Mouse (Mus musculus): Measurements from ENCODE around the gene Prr13. TPM values are rescaled to one million over a fixed set of nuclear protein-coding genes. Genes with fewer than 3 reads are reported as not detected.

The Prr13 gene
- polyA plus RNA-seq, 1 experiment, result 18.5 TPM

DNA sequence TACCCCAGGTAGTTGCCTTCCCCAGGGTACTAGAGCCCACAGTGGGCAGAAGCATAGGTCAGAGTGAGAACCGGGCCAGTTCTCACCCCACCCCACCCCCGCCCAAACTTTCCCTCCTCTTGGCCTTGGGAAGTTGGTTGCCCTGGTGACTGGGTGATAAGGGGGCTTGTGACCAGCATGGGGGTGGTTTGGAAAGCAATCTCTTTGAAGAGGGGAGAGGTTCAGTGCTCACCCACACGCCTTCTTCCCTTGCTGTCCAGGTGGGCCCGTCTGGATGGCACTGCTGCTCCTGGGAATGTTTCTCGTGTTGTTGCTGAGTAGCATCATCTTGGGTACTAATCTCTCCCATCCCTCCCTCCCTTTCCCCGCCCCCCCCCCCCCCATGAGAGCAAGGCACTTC is 12.4 kb upstream of the Prr13 start:
- H3K27ac ChIP-seq (ENCODE audit: control insufficient read depth, insufficient read depth, low read depth, low read length), result peak overlapping the region; percentile 80
- TF ChIP-seq POLR2A (IDR thresholded peaks at IDR 0.05; ENCODE audit: control insufficient read depth, low read depth, low read length) (peak; percentile 52), CTCF (IDR thresholded peaks at IDR 0.05; ENCODE audit: control insufficient read depth, insufficient read depth, insufficient replicate concordance, low read depth, low read length) (no peak)
- H3K27me3 ChIP-seq (ENCODE audit: control insufficient read depth, insufficient read depth, low read length), result no peaks in the 10 kb centered on the region
- peak overlapping the region; percentile 71 for H3K4me3 ChIP-seq (ENCODE audit: control insufficient read depth, low read depth, low read length)
- H3K36me3 ChIP-seq (ENCODE audit: control insufficient read depth, insufficient read depth, low read length), result no peaks in the 10 kb centered on the region
- H3K4me1 ChIP-seq (ENCODE audit: control insufficient read depth, insufficient read depth, low read length), result peaks cover 5% of the 10 kb centered on the region

DNA sequence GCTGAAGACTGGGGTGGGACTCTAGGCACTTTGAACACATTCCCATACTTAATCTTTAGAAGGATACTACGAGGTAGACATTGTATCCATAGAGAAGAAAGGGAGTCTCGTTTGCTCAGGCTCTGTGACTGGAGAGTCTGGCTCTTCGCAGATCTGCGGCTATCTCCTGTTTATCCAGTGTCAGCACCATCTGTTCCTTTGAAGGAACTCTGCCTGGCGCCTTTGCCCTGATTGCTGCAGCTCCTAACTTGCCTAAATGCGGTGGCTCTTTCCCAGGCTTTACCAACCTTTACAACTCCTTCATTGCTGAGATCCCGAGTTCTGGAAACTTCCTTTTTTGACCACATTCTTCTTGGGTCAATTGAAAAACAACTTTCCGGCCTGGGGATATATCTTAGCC is 9.5 kb upstream of the Prr13 start:
- Histone ChIP-seq H3K4me3 (ENCODE audit: control insufficient read depth, low read depth, low read length) (no peak overlapping the region), H3K4me1 (ENCODE audit: control insufficient read depth, insufficient read depth, low read length) (peaks cover 8% of the 10 kb centered on the region), H3K27me3 (ENCODE audit: control insufficient read depth, insufficient read depth, low read length) (no peaks in the 10 kb centered on the region), H3K36me3 (ENCODE audit: control insufficient read depth, insufficient read depth, low read length) (no peaks in the 10 kb centered on the region), H3K27ac (ENCODE audit: control insufficient read depth, insufficient read depth, low read depth, low read length) (peak overlapping the region; percentile 33; the same call in 1 of the 2 replicates)
- TF ChIP-seq CTCF (IDR thresholded peaks at IDR 0.05; ENCODE audit: control insufficient read depth, insufficient read depth, insufficient replicate concordance, low read depth, low read length) (no peak), POLR2A (IDR thresholded peaks at IDR 0.05; ENCODE audit: control insufficient read depth, low read depth, low read length) (no peak)

DNA sequence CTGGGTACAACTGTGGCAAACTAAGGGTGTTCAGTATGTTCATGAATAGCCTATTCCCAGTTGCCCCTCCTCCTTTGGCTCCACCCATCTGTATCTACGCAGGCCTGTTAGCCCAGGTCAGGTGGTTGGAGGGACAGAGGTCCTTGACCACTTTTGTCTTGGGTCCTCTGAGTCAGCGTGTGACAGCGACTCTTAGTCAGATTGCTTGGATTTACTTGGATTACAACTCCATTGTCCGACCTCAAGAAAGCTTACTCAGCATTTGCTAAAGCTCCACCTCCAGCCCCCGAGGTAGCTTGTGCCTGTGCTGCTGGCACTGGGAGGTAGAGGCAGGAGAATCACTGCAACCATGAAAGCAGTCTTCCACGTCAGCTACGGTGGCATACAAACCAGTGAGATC is 7.9 kb upstream of the Prr13 start:
- Histone ChIP-seq H3K27ac (ENCODE audit: control insufficient read depth, insufficient read depth, low read depth, low read length) (no peak overlapping the region), H3K27me3 (ENCODE audit: control insufficient read depth, insufficient read depth, low read length) (no peaks in the 10 kb centered on the region), H3K36me3 (ENCODE audit: control insufficient read depth, insufficient read depth, low read length) (no peaks in the 10 kb centered on the region), H3K4me3 (ENCODE audit: control insufficient read depth, low read depth, low read length) (no peak overlapping the region), H3K4me1 (ENCODE audit: control insufficient read depth, insufficient read depth, low read length) (peaks cover 11% of the 10 kb centered on the region)
- no peak for TF ChIP-seq POLR2A (IDR thresholded peaks at IDR 0.05; ENCODE audit: control insufficient read depth, low read depth, low read length)
- no peak for TF ChIP-seq CTCF (IDR thresholded peaks at IDR 0.05; ENCODE audit: control insufficient read depth, insufficient read depth, insufficient replicate concordance, low read depth, low read length)

DNA sequence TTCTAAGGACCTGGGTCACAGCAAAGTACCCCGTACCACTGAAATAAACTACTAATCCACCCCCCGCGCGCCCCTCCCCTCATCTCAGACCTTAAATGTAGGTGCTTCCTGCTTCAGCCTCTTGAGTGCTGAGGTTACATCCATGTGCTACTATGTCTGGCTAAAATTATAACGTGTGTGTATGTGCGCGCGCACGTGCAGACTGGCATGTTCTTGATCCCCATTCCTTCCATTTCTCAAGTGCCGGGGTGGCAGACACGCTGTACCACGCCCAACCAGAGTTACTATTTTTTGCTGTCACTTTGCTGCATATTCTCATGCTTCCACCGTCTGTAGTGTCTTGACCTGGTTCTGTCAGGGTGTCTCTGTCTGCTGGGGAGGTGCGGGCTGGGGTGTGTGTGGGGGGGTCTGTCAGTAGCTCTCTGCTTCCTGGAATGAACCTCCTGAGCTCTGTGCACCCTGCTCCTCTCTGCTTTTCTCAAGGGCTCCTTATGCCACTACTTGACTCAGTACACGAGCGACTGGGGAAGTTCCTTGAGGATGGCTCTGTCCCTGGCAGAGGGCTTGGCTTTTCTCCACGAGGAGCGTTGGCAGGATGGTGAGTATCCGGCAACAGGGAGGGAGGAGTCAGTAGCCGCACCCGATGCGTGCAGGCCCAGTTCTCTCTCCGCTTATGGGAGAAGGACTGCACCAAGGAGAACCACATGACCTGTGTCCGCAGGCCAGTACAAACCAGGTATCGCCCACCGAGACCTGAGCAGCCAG is 7.0 kb upstream of the Prr13 start:
- Histone ChIP-seq H3K4me3 (ENCODE audit: control insufficient read depth, low read depth, low read length) (no peak overlapping the region), H3K27ac (ENCODE audit: control insufficient read depth, insufficient read depth, low read depth, low read length) (no peak overlapping the region), H3K27me3 (ENCODE audit: control insufficient read depth, insufficient read depth, low read length) (no peaks in the 10 kb centered on the region), H3K36me3 (ENCODE audit: control insufficient read depth, insufficient read depth, low read length) (no peaks in the 10 kb centered on the region), H3K4me1 (ENCODE audit: control insufficient read depth, insufficient read depth, low read length) (peaks cover 14% of the 10 kb centered on the region)
- TF ChIP-seq CTCF (IDR thresholded peaks at IDR 0.05; ENCODE audit: control insufficient read depth, insufficient read depth, insufficient replicate concordance, low read depth, low read length), result no peak
- TF ChIP-seq POLR2A (IDR thresholded peaks at IDR 0.05; ENCODE audit: control insufficient read depth, low read depth, low read length), result no peak

DNA sequence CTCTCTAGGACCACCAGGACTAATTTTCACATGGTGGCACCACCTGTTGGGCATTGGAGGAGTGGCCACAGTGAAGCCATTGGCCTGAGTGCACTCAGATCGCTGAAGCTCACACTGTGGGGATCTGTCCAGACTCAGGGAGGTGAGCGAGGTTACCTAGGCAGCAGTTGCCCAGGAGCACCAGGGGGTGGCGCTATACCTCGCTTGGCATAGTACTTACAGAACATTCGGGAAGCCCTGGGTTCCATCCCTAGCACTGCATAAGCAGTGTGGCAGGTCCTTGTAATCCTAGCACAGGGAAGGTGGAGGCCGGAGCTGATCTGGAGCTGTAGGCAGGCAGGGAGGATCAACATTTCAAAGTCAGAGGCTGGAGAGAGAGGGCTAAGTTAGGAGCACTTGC is 2.8 kb upstream of the Prr13 start:
- no peak for TF ChIP-seq POLR2A (IDR thresholded peaks at IDR 0.05; ENCODE audit: control insufficient read depth, low read depth, low read length)
- TF ChIP-seq CTCF (IDR thresholded peaks at IDR 0.05; ENCODE audit: control insufficient read depth, insufficient read depth, insufficient replicate concordance, low read depth, low read length), result peak; percentile 93; the same call in 1 of the 2 replicates
- H3K36me3 ChIP-seq (ENCODE audit: control insufficient read depth, insufficient read depth, low read length), result no peaks in the 10 kb centered on the region
- H3K4me1 ChIP-seq (ENCODE audit: control insufficient read depth, insufficient read depth, low read length), result peaks cover 16% of the 10 kb centered on the region
- H3K4me3 ChIP-seq (ENCODE audit: control insufficient read depth, low read depth, low read length), result no peak overlapping the region
- no peak overlapping the region for H3K27ac ChIP-seq (ENCODE audit: control insufficient read depth, insufficient read depth, low read depth, low read length)
- H3K27me3 ChIP-seq (ENCODE audit: control insufficient read depth, insufficient read depth, low read length), result no peaks in the 10 kb centered on the region

DNA sequence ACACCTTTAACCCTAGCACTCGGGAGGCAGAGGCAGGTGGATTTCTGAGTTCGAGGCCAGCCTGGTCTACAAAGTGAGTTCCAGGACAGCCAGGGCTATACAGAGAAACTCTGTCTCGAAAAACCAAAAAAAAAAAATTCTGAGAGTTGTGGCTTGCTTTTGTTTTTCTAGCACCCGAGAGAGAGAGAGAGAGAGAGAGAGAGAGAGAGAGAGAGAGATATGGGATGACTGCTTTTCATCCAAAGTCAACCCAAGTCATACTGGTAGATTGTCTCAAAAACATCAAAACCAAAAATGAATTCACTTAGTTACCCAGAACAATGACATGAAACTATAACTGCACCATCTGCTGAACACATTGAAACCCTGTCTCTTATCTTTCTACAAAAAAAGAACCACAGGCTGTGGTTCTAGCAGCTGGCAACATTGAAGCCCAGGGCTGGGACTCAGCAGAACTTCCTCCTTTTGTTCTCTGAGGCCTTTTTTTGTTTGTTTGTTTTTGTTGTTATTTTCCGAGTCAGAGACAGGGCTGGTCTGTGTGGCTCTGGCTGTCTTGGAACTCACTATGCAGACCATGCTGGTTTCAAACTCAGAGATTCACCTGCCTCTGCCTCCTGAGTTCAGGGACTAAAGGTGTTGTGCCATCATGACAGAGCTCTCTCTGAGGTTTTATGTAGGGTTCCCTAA is 635 bp upstream of the Prr13 start:
- Histone ChIP-seq H3K4me3 (ENCODE audit: control insufficient read depth, low read depth, low read length) (no peak overlapping the region), H3K4me1 (ENCODE audit: control insufficient read depth, insufficient read depth, low read length) (peaks cover 10% of the 10 kb centered on the region), H3K36me3 (ENCODE audit: control insufficient read depth, insufficient read depth, low read length) (no peaks in the 10 kb centered on the region), H3K27me3 (ENCODE audit: control insufficient read depth, insufficient read depth, low read length) (no peaks in the 10 kb centered on the region), H3K27ac (ENCODE audit: control insufficient read depth, insufficient read depth, low read depth, low read length) (no peak overlapping the region)
- TF ChIP-seq CTCF (IDR thresholded peaks at IDR 0.05; ENCODE audit: control insufficient read depth, insufficient read depth, insufficient replicate concordance, low read depth, low read length) (no peak), POLR2A (IDR thresholded peaks at IDR 0.05; ENCODE audit: control insufficient read depth, low read depth, low read length) (no peak)

DNA sequence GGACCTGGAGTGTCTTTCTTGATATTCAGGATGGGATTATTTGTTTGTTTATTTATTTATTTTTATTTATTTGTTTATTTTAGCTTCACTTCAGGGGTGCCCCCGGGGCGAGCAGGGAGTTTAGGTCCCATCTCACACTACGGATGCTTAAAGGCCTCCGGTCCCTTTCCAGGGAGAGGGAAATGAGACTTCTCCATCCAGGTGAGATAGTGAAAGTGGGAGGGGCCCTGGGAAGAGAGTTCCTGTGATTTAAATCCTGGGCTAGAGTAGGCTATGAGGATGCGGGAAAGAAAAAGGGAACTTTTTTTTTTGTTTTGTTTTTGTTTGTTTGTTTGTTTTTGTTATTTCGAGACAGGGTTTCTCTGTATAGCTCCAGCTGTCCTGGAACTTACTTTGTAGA is 553 bp downstream of the Prr13 start:
- Histone ChIP-seq H3K36me3 (ENCODE audit: control insufficient read depth, insufficient read depth, low read length) (no peaks in the 10 kb centered on the region), H3K4me1 (ENCODE audit: control insufficient read depth, insufficient read depth, low read length) (peaks cover 10% of the 10 kb centered on the region), H3K27me3 (ENCODE audit: control insufficient read depth, insufficient read depth, low read length) (no peaks in the 10 kb centered on the region), H3K4me3 (ENCODE audit: control insufficient read depth, low read depth, low read length) (no peak overlapping the region; the same call in none of the 2 replicates), H3K27ac (ENCODE audit: control insufficient read depth, insufficient read depth, low read depth, low read length) (no peak overlapping the region)
- TF ChIP-seq POLR2A (IDR thresholded peaks at IDR 0.05; ENCODE audit: control insufficient read depth, low read depth, low read length) (no peak), CTCF (IDR thresholded peaks at IDR 0.05; ENCODE audit: control insufficient read depth, insufficient read depth, insufficient replicate concordance, low read depth, low read length) (no peak)

Measured in testis, adult 2 months (tissue).